Mouse (Mus musculus) liver, embryonic 13.5 days (tissue): Measurements from ENCODE around the gene Tmem202. TPM values are rescaled to one million over a fixed set of nuclear protein-coding genes. Genes with fewer than 3 reads are reported as not detected.

Experiments
- ATAC-seq: fragments of 200-750 bp; cut with Nextera tagmentation; 2 replicates; pipeline ENCODE4 v1.8.0; 2017; ENCODE audit warnings: low read depth, mild to moderate bottlenecking, moderate number of reproducible peaks, moderate library complexity
- DNase-seq: peaks from one replicate; pipeline ENCODE4 v3.0.0; 2022
- H3K27ac ChIP-seq: fragments of 300-500 bp; sonication (generic); 2 replicates; pipeline ENCODE4 v1.5.1; 2015; ENCODE audit warnings: moderate library complexity, mild to moderate bottlenecking, inconsistent platforms
- H3K27me3 ChIP-seq: fragments of 300-500 bp; sonication (generic); 2 replicates; pipeline ENCODE4 v1.6.1; 2015; ENCODE audit warnings: mild to moderate bottlenecking, inconsistent platforms
- H3K36me3 ChIP-seq: fragments of 300-500 bp; sonication (generic); 2 replicates; pipeline ENCODE4 v1.6.1; 2015; ENCODE audit warnings: mild to moderate bottlenecking, inconsistent platforms
- H3K4me1 ChIP-seq: fragments of 300-500 bp; sonication (generic); replicated peaks from 2 replicates; pipeline ENCODE4 v1.6.1; 2015; ENCODE audit warnings: inconsistent platforms
- H3K4me2 ChIP-seq: fragments of 300-500 bp; sonication (generic); 2 replicates; pipeline ENCODE4 v1.6.1; 2015; ENCODE audit warnings: inconsistent platforms, mild to moderate bottlenecking, moderate library complexity
- H3K4me3 ChIP-seq: fragments of 300-500 bp; sonication (generic); replicated peaks from 2 replicates; pipeline ENCODE4 v1.5.1; 2015; ENCODE audit warnings: mild to moderate bottlenecking, inconsistent platforms
- H3K9ac ChIP-seq: fragments of 300-500 bp; sonication (generic); 2 replicates; pipeline ENCODE4 v1.6.1; 2015; ENCODE audit warnings: mild to moderate bottlenecking, inconsistent platforms
- H3K9me3 ChIP-seq: fragments of 300-500 bp; sonication (generic); replicated peaks from 2 replicates; pipeline ENCODE4 v1.6.1; 2016; ENCODE audit warnings: inconsistent platforms
- WGBS: fragments of 180-500 bp; shearing (Covaris S2); methylation state at CpG from one replicate; pipeline ENCODE4 v1.1.7; 2015; ENCODE audit not compliant: insufficient replicate concordance; 5-methylcytosine and 5-hydroxymethylcytosine counted together
- polyA plus RNA-seq: library from polyadenylated mRNA; unstranded; fragments of >200 nt; fragmentation: Nextera tagmentation; extraction: Ambion mirVana; gene quantifications from 2 replicates; pipeline ENCODE4 v1.2.1, GENCODE M21; 2015

The Tmem202 gene
- polyA plus RNA-seq, 1 experiment from 2014 or later: not detected

DNA sequence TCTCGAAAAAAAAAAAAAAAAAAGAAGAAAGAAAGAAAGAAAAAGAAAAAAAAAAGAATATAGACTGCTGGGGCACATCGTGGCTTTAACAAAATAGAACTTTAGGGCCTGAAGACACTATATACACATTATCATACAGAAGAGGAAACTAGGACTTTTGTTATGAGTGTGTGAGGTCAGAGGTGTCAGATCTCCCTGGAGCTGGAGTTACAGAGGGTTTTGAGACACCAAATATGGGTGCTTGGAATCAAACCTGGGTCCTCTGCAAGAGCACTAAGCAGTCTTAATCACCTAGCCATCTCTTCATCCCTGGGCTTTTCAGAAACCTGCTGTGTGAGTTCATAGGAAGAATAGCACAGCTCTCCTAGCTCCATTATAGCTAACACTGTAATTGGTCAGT lies 6.2 kb downstream of the Tmem202 start:
- DNase-seq: no peak
- Histone ChIP-seq H3K27ac (no peak overlapping the region), H3K9ac (no peak overlapping the region), H3K4me2 (no peak overlapping the region), H3K4me3 (no peak overlapping the region), H3K9me3 (no peaks in the 10 kb centered on the region), H3K27me3 (no peaks in the 10 kb centered on the region), H3K4me1 (no peaks in the 10 kb centered on the region), H3K36me3 (no peaks in the 10 kb centered on the region)
- ATAC-seq: no peak
- 56% methylated on average over 2 of the region's 2 CpGs for WGBS

DNA sequence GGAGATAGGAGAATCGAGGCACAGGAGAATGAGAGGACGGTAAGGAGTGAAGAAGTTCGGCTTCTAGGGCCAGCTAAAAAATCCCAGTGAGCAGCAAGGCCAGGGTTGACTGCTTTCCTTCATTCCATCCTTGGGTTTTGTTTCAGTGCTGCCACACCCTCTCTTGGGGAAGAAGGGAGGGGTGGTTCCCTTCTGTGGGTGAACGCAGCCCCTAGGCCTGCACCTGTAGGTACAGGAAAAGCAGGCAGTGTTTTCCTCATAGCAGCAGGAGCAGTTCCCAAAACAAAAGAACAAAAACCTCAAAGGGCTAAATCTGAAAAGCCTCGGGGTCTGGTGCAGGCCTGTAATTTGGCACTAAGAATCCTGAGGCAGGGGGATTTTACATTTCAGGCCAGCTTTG lies 8.0 kb downstream of the Tmem202 start:
- ATAC-seq: no peak
- Histone ChIP-seq H3K4me3 (no peak overlapping the region), H3K36me3 (no peaks in the 10 kb centered on the region), H3K4me2 (no peak overlapping the region), H3K27me3 (no peaks in the 10 kb centered on the region), H3K9ac (no peak overlapping the region), H3K27ac (no peak overlapping the region), H3K4me1 (0 out of 2 replicates have a peak, but pooled peaks cover 3% of the 10 kb centered on the region), H3K9me3 (no peaks in the 10 kb centered on the region)
- no peak for DNase-seq
- WGBS: 54% methylated on average over 5 of the region's 5 CpGs

DNA sequence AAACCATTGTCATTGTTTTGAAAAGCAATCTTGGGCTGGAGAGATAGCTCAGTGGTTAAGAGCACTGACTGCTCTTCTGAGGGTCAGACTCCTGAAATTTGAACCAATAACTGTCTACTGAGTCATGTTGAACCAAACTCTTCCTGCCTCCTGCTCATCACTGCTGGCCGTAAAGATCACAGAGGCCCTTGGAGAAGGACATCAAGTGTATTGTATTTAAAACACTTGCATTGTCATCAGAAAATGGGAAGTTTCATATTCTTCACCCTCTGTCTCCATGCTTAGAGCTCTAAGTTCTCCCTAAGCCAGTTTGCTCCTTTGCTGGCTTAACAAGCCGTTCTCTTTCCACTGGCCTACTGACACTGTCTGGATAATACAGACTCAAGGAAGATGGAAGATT lies 11.4 kb downstream of the Tmem202 start:
- H3K27ac ChIP-seq: no peak overlapping the region

DNA sequence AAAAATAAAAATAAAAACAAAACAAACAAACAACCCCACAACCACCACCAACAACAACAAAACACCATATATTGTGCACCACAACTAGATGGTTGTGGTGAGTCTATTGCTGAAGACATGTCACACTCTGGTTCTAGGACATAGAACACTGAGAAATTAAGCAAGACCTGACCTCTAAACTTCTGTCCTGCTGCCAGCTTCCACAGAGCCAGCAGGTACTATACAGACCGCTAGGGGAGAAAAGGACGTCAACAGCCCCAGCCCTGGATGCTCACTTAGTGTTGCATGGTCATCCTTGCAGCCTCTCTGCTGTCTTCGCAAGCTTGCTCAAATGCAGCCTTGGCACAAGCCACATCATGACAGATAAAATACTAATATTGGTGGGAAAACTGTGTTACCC lies 12.1 kb downstream of the Tmem202 start:
- DNase-seq (no peak), ATAC-seq (no peak)
- H3K4me2 ChIP-seq: no peak overlapping the region
- H3K9me3 ChIP-seq: no peaks in the 10 kb centered on the region
- no peaks in the 10 kb centered on the region for H3K36me3 ChIP-seq
- 79% methylated on average over 3 of the region's 3 CpGs for WGBS
- no peaks in the 10 kb centered on the region for H3K27me3 ChIP-seq
- no peak overlapping the region for H3K9ac ChIP-seq
- no peak overlapping the region for H3K27ac ChIP-seq
- H3K4me1 ChIP-seq: peaks cover 9% of the 10 kb centered on the region
- H3K4me3 ChIP-seq: no peak overlapping the region

More for the DNA sequence above, 11.4 kb downstream of the Tmem202 start:
- no peak overlapping the region for H3K9ac ChIP-seq
- DNase-seq (no peak), ATAC-seq (no peak)
- H3K4me3 ChIP-seq: no peak overlapping the region
- H3K4me2 ChIP-seq: no peak overlapping the region
- no peaks in the 10 kb centered on the region for H3K9me3 ChIP-seq
- H3K4me1 ChIP-seq: 0 out of 2 replicates have a peak, but pooled peaks cover 3% of the 10 kb centered on the region
- H3K36me3 ChIP-seq: no peaks in the 10 kb centered on the region
- no peaks in the 10 kb centered on the region for H3K27me3 ChIP-seq
- WGBS: 60% methylated on average over 2 of the region's 2 CpGs

DNA sequence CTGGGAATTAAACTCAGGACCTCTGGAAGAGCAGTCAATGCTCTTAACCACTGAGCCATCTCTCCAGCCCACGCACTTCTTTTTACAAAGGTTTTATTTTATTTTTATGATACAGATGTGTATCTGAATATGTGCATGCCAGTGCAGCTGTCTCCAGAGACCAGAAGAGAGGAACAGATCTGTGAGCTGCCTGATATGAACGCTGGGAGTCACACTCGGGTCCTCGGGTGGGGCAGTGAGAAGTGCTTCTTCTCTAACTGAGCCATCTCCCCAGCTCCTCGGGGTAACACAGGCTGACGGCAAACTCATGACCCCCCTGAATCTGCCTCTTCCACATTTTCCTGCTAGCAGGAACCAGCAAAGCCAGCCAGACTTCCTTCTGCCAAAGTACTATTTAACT lies 12.9 kb downstream of the Tmem202 start:
- Histone ChIP-seq H3K9ac (no peak overlapping the region), H3K4me3 (no peak overlapping the region), H3K36me3 (no peaks in the 10 kb centered on the region), H3K4me2 (no peak overlapping the region), H3K9me3 (no peaks in the 10 kb centered on the region), H3K27ac (no peak overlapping the region), H3K27me3 (no peaks in the 10 kb centered on the region), H3K4me1 (peaks cover 9% of the 10 kb centered on the region)
- no peak for DNase-seq
- 20% methylated on average over 6 of the region's 6 CpGs for WGBS
- no peak for ATAC-seq

DNA sequence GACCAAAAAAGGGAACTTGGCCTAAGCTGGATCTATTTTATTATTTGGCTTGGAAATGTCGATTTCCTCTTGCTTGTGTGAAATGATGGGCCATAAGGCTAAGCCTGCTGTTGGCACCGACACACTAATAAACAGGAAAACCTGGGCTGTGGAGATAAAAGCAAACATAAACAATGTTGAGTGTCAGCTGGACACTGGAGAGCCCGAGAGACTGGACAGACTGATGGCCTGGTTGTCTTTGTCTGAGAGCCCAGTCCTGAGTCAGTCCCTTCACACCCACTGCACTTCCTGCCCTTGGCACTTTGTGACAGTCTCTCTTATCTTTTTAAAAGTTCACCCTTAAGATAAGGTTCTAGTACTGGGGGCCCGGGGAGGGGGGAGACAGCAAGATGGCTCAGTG lies 16.7 kb downstream of the Tmem202 start:
- Histone ChIP-seq H3K4me2 (no peak overlapping the region), H3K27me3 (no peaks in the 10 kb centered on the region), H3K9me3 (no peaks in the 10 kb centered on the region), H3K4me1 (peaks cover 9% of the 10 kb centered on the region), H3K27ac (no peak overlapping the region; the same call in 1 of the 2 replicates), H3K36me3 (no peaks in the 10 kb centered on the region), H3K4me3 (no peak overlapping the region), H3K9ac (no peak overlapping the region)
- 9% methylated on average over 4 of the region's 4 CpGs for WGBS
- ATAC-seq: no peak
- no peak for DNase-seq

DNA sequence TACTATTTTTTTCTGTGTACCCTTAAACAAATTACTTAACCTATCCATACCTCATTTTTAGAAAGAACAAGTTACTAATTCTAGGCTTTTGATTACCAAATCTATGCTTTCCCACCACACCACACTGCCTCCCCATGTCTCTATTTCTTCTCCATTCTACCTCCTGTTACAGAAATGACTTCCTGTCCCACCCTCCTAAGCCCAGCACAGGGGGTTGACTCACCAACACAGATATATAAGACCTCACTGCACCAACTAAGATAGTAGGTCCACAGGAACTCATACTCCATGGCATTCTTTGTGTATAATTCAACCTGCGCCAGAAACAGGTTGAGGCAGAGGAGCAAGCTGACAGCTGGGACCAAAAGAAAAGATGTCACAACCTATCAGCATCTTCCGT lies 20.3 kb downstream of the Tmem202 start:
- 62% methylated on average over 2 of the region's 2 CpGs for WGBS
- Histone ChIP-seq H3K4me3 (no peak overlapping the region), H3K4me1 (peaks cover 6% of the 10 kb centered on the region), H3K36me3 (no peaks in the 10 kb centered on the region), H3K9me3 (no peaks in the 10 kb centered on the region), H3K27ac (no peak overlapping the region), H3K9ac (no peak overlapping the region), H3K4me2 (no peak overlapping the region), H3K27me3 (0 out of 2 replicates have a peak, but pooled peaks cover 6% of the 10 kb centered on the region)
- no peak for ATAC-seq
- no peak for DNase-seq

DNA sequence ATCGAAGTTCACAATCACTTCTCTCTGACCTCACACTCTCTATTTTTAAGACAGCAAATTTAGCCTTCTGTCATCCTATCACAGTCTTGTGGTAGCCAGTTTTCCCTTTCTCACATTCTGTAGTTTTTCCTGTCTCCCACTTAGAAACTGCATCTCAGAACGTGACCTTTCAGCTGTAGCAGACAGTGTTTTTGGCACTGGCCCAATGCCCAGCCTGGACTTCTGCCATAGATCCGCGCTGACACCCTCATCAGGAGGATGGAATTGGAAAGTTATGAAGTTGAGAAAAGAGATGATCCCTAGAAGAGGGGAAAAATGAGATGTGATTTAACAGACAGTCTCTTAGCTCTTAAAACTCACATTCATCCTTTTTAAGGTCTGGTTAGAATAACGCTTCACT lies 20.7 kb downstream of the Tmem202 start:
- Histone ChIP-seq H3K4me2 (no peak overlapping the region), H3K27me3 (0 out of 2 replicates have a peak, but pooled peaks cover 6% of the 10 kb centered on the region), H3K27ac (no peak overlapping the region), H3K4me3 (no peak overlapping the region), H3K4me1 (peaks cover 6% of the 10 kb centered on the region), H3K9ac (no peak overlapping the region), H3K9me3 (no peaks in the 10 kb centered on the region), H3K36me3 (no peaks in the 10 kb centered on the region)
- WGBS: 61% methylated on average over 5 of the region's 5 CpGs
- ATAC-seq: no peak
- no peak for DNase-seq

DNA sequence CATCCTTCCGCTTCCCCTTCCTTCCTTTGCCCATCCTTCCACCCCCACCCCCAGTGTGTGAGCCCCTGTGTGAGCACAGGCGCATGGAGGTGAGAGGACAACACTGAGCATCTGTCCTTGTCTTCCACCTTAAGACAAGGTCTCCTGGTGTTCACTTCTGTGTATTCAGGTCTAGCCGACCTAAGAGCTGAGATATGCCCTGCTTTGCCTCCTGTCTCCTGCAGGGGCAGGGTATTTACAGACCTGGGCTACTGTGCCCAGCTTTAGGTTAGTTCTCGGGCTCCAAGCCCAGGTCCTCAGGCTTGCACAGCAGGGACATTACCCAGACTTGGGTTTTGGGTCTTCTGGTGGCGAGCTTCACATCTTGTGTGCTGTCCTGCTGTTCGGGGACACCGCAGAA lies 22.5 kb downstream of the Tmem202 start:
- Histone ChIP-seq H3K9ac (no peak overlapping the region), H3K9me3 (no peaks in the 10 kb centered on the region), H3K27me3 (0 out of 2 replicates have a peak, but pooled peaks cover 6% of the 10 kb centered on the region), H3K4me3 (no peak overlapping the region), H3K4me1 (no peaks in the 10 kb centered on the region), H3K36me3 (no peaks in the 10 kb centered on the region), H3K27ac (no peak overlapping the region), H3K4me2 (no peak overlapping the region)
- WGBS: 50% methylated on average over 7 of the region's 7 CpGs
- DNase-seq: no peak
- no peak for ATAC-seq

DNA sequence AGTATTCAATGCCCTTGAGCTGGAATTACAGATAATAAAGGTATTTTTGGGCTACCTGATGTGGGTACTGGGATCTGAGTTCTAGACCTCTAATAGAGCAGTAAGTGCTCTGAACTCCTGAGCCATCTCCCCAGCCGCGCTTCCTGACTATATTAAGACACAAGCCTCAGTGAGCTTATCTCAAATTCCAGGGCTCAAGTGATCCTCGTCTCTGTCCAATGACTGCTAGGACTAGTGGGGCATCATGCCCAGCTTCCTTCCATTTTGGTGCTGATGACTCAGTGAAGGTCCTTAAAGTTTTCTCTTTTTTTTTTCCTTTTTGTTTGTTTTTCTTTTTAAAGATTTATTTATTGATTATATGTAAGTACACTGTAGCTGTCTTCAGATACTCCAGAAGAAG lies 24.6 kb downstream of the Tmem202 start:
- ATAC-seq (no peak), DNase-seq (no peak)
- no peaks in the 10 kb centered on the region for H3K36me3 ChIP-seq
- H3K27ac ChIP-seq: no peak overlapping the region
- WGBS: 22% methylated on average over 3 of the region's 3 CpGs
- no peaks in the 10 kb centered on the region for H3K9me3 ChIP-seq
- H3K4me3 ChIP-seq: no peak overlapping the region
- no peak overlapping the region for H3K4me2 ChIP-seq
- H3K4me1 ChIP-seq: no peaks in the 10 kb centered on the region
- H3K9ac ChIP-seq: no peak overlapping the region
- H3K27me3 ChIP-seq: 0 out of 2 replicates have a peak, but pooled peaks cover 6% of the 10 kb centered on the region

DNA sequence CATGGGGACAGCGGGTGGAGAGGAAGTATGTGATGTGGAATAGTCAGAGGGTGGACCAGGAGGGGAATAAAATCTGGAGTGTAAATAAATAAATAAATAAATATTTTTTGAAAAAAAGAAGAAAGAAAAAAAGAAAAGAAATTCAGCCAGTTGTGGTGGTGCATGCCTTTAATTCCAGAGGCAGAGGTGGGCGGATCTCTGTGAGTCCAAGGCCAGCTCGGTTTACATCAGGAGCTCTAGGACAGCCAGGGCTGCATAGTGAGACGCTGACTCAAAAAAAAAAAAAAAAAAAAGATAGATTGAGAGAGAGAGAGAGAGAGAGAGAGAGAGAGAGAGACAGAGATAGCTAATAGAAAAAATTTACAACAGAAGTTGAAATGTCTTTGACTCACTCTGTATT lies 27.3 kb downstream of the Tmem202 start:
- no peak overlapping the region for H3K4me2 ChIP-seq
- H3K27me3 ChIP-seq: 0 out of 2 replicates have a peak, but pooled peaks cover 6% of the 10 kb centered on the region
- no peak overlapping the region for H3K9ac ChIP-seq
- WGBS: 64% methylated on average over 4 of the region's 4 CpGs
- H3K27ac ChIP-seq: no peak overlapping the region
- no peaks in the 10 kb centered on the region for H3K9me3 ChIP-seq
- H3K36me3 ChIP-seq: no peaks in the 10 kb centered on the region
- no peak for DNase-seq
- no peaks in the 10 kb centered on the region for H3K4me1 ChIP-seq
- H3K4me3 ChIP-seq: no peak overlapping the region
- ATAC-seq: no peak

DNA sequence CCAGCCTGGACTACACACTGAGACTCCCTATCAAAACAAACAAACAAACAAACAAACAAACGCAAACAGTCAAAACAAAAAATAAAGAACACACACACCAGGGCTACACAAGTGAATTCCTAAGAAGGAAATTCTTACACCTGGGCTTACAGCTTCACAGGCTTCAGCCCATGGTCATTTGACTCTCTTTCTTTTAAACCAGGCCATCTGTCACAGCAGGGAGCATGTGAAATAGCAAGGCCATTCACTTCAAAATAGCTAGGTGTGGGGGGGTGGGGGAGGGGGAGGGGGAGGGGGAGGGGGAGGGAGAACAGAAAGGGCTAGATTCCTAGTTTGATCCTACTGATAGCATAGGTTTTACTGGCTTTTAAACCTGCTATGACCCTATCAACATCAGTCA lies 31.5 kb downstream of the Tmem202 start:
- no peak overlapping the region for H3K4me3 ChIP-seq
- WGBS: 50% methylated on average over 1 of the region's 1 CpGs
- no peaks in the 10 kb centered on the region for H3K36me3 ChIP-seq
- no peaks in the 10 kb centered on the region for H3K4me1 ChIP-seq
- H3K27me3 ChIP-seq: no peaks in the 10 kb centered on the region
- H3K4me2 ChIP-seq: no peak overlapping the region
- ATAC-seq (no peak), DNase-seq (no peak)
- no peaks in the 10 kb centered on the region for H3K9me3 ChIP-seq
- no peak overlapping the region for H3K9ac ChIP-seq
- H3K27ac ChIP-seq: no peak overlapping the region
